Mouse (Mus musculus) bone marrow, adult 2 months (tissue): Measurements from ENCODE around the gene Epha1.

Experiments used
- CTCF ChIP-seq: fragments of 200-500 bp; IDR thresholded peaks from 2 replicates; pipeline ENCODE4 v1.5.1; 2011; ENCODE audit warnings: low read length, control low read depth; ENCODE audit not compliant: control insufficient read depth, insufficient read depth
- POLR2A ChIP-seq: fragments of 200-500 bp; IDR thresholded peaks from 2 replicates; pipeline ENCODE4 v1.6.1; 2011; ENCODE audit warnings: low read depth, mild to moderate bottlenecking, control low read depth, low read length, borderline replicate concordance; ENCODE audit not compliant: control insufficient read depth

- TF ChIP-seq POLR2A (no peak), CTCF (no peak)
Observed at GRCm38 (mm10) chr6:42354076-42355019, 18.7 kb downstream of the Epha1 start.
